Mouse (Mus musculus): ENCODE data around the gene Zfp445. TPM values are rescaled to one million over a fixed set of nuclear protein-coding genes. Genes with fewer than 3 reads are reported as not detected.

Gene Zfp445
- polyA plus RNA-seq (2016; fragmentation: Nextera tagmentation; extraction: Ambion mirVana): 124 and 134 TPM in 2 replicates

GRCm38 (mm10) chr9:122865697-122866166 lies at the start of gene Zfp445:
Gene Zfp445, minus strand, starts transcription at chr9:122866006.
- Histone ChIP-seq H3K4me3 (peak within 1 kb of the TSS; percentile 87), H3K27me3 (0 out of 2 replicates have a peak, but pooled peaks cover 4% of the 10 kb centered on the region), H3K4me1 (peaks cover 14% of the 10 kb centered on the region), H3K9me3 (peaks cover 11% of the 10 kb centered on the region; the same call in 1 of the 2 replicates), H3K4me2 (replicated peaks) (peak within 1 kb of the TSS; percentile 73), H3K36me3 (peaks cover 16% of the 10 kb centered on the region), H3K9ac (replicated peaks) (peak within 1 kb of the TSS; percentile 79), H3K27ac (replicated peaks) (peak within 1 kb of the TSS; percentile 69)
- 1% methylated on average over 34 of the region's 34 CpGs for WGBS
- peak; percentile 93 for ATAC-seq (ENCODE audit: low FRiP score, low read depth)

- peaks cover 13% of the 10 kb centered on the region for H3K4me1 ChIP-seq
- 15% methylated on average over 32 of the region's 32 CpGs for WGBS
- peak overlapping the region; percentile 62 for H3K4me2 ChIP-seq (replicated peaks)
- peak overlapping the region; percentile 85 for H3K9ac ChIP-seq (replicated peaks)
- H3K36me3 ChIP-seq: peaks cover 21% of the 10 kb centered on the region
- peak; percentile 99 for ATAC-seq (ENCODE audit: low FRiP score, low read depth)
- peak overlapping the region; percentile 77 for H3K27ac ChIP-seq (replicated peaks)
- no peaks in the 10 kb centered on the region for H3K27me3 ChIP-seq
- peak overlapping the region; percentile 63 for H3K4me3 ChIP-seq
- no peaks in the 10 kb centered on the region for H3K9me3 ChIP-seq
These were observed 37.1 kb upstream of the Zfp445 start for GRCm38 (mm10) chr9:122902717-122903535.

GRCm38 (mm10) chr9:122901047-122901446 lies 35.2 kb upstream of the Zfp445 start:
- 96% methylated on average over 2 of the region's 2 CpGs for WGBS
- Histone ChIP-seq H3K27me3 (no peaks in the 10 kb centered on the region), H3K36me3 (peaks cover 16% of the 10 kb centered on the region), H3K4me3 (no peak overlapping the region), H3K4me2 (replicated peaks) (no peak overlapping the region), H3K9me3 (peaks cover 1% of the 10 kb centered on the region; the same call in 1 of the 2 replicates), H3K9ac (replicated peaks) (no peak overlapping the region), H3K27ac (replicated peaks) (no peak overlapping the region), H3K4me1 (peaks cover 13% of the 10 kb centered on the region)
- no peak for ATAC-seq (ENCODE audit: low FRiP score, low read depth)

GRCm38 (mm10) chr9:122886372-122887179 lies 20.8 kb upstream of the Zfp445 start:
- Histone ChIP-seq H3K36me3 (peaks cover 19% of the 10 kb centered on the region), H3K9ac (replicated peaks) (peak overlapping the region; percentile 82), H3K27ac (replicated peaks) (no peak overlapping the region), H3K27me3 (no peaks in the 10 kb centered on the region), H3K4me3 (peak overlapping the region; percentile 84), H3K9me3 (0 out of 2 replicates have a peak, but pooled peaks cover 3% of the 10 kb centered on the region), H3K4me1 (peaks cover 9% of the 10 kb centered on the region), H3K4me2 (replicated peaks) (peak overlapping the region; percentile 91)
- peak; percentile 91 for ATAC-seq (ENCODE audit: low FRiP score, low read depth)
- WGBS: 7% methylated on average over 54 of the region's 54 CpGs

GRCm38 (mm10) chr9:122885385-122885784 lies 19.6 kb upstream of the Zfp445 start, which contains the start of gene Zkscan7:
Gene Zkscan7, plus strand, starts transcription at chr9:122885685.
- H3K9ac ChIP-seq (replicated peaks): no peak within 1 kb of the TSS
- no peak for ATAC-seq (ENCODE audit: low FRiP score, low read depth)
- H3K27ac ChIP-seq (replicated peaks): no peak within 1 kb of the TSS
- H3K4me1 ChIP-seq: peaks cover 9% of the 10 kb centered on the region
- H3K36me3 ChIP-seq: peaks cover 8% of the 10 kb centered on the region; the same call in 1 of the 2 replicates
- H3K4me2 ChIP-seq (replicated peaks): peak within 1 kb of the TSS; percentile 91
- H3K9me3 ChIP-seq: 0 out of 2 replicates have a peak, but pooled peaks cover 3% of the 10 kb centered on the region
- WGBS: 86% methylated on average over 3 of the region's 3 CpGs
- H3K27me3 ChIP-seq: no peaks in the 10 kb centered on the region
- H3K4me3 ChIP-seq: peak within 1 kb of the TSS; percentile 84

GRCm38 (mm10) chr9:122875145-122875544 lies 9.3 kb upstream of the Zfp445 start:
- no peak overlapping the region for H3K4me2 ChIP-seq (replicated peaks)
- WGBS: 94% methylated on average over 2 of the region's 2 CpGs
- peaks cover 7% of the 10 kb centered on the region; the same call in 1 of the 2 replicates for H3K9me3 ChIP-seq
- H3K36me3 ChIP-seq: no peaks in the 10 kb centered on the region
- no peak overlapping the region for H3K27ac ChIP-seq (replicated peaks)
- no peak overlapping the region for H3K9ac ChIP-seq (replicated peaks)
- 0 out of 2 replicates have a peak, but pooled peaks cover 4% of the 10 kb centered on the region for H3K27me3 ChIP-seq
- ATAC-seq (ENCODE audit: low FRiP score, low read depth): no peak
- no peak overlapping the region for H3K4me3 ChIP-seq
- H3K4me1 ChIP-seq: no peaks in the 10 kb centered on the region

- no peaks in the 10 kb centered on the region for H3K4me1 ChIP-seq
- no peaks in the 10 kb centered on the region for H3K36me3 ChIP-seq
- WGBS: 79% methylated on average over 1 of the region's 1 CpGs
- no peak overlapping the region for H3K4me3 ChIP-seq
- peaks cover 7% of the 10 kb centered on the region; the same call in 1 of the 2 replicates for H3K9me3 ChIP-seq
- no peak for ATAC-seq (ENCODE audit: low FRiP score, low read depth)
- H3K4me2 ChIP-seq (replicated peaks): no peak overlapping the region
- no peak overlapping the region for H3K27ac ChIP-seq (replicated peaks)
- 0 out of 2 replicates have a peak, but pooled peaks cover 4% of the 10 kb centered on the region for H3K27me3 ChIP-seq
- H3K9ac ChIP-seq (replicated peaks): no peak overlapping the region
These were observed 8.8 kb upstream of the Zfp445 start for GRCm38 (mm10) chr9:122874653-122875052.

- no peak overlapping the region for H3K4me2 ChIP-seq (replicated peaks)
- peaks cover 7% of the 10 kb centered on the region; the same call in 1 of the 2 replicates for H3K9me3 ChIP-seq
- H3K27me3 ChIP-seq: 0 out of 2 replicates have a peak, but pooled peaks cover 4% of the 10 kb centered on the region
- no peak for ATAC-seq (ENCODE audit: low FRiP score, low read depth)
- no peak overlapping the region for H3K27ac ChIP-seq (replicated peaks)
- no peak overlapping the region for H3K4me3 ChIP-seq
- no peaks in the 10 kb centered on the region for H3K4me1 ChIP-seq
- no peak overlapping the region for H3K9ac ChIP-seq (replicated peaks)
- WGBS: 87% methylated on average over 4 of the region's 4 CpGs
- no peaks in the 10 kb centered on the region for H3K36me3 ChIP-seq
These were observed 6.8 kb upstream of the Zfp445 start for GRCm38 (mm10) chr9:122872595-122872994.

- Histone ChIP-seq H3K9me3 (peaks cover 10% of the 10 kb centered on the region; the same call in 1 of the 2 replicates), H3K9ac (replicated peaks) (no peak overlapping the region; the same call in 1 of the 2 replicates), H3K27ac (replicated peaks) (no peak overlapping the region), H3K4me3 (peak overlapping the region; percentile 87), H3K27me3 (0 out of 2 replicates have a peak, but pooled peaks cover 4% of the 10 kb centered on the region), H3K4me1 (peaks cover 14% of the 10 kb centered on the region), H3K4me2 (replicated peaks) (peak overlapping the region; percentile 73), H3K36me3 (peaks cover 12% of the 10 kb centered on the region)
- ATAC-seq (ENCODE audit: low FRiP score, low read depth): peak; percentile 20
- WGBS: 90% methylated on average over 4 of the region's 4 CpGs
These were observed 386 bp upstream of the Zfp445 start for GRCm38 (mm10) chr9:122866192-122866591.

- H3K36me3 ChIP-seq: peaks cover 25% of the 10 kb centered on the region
- H3K27me3 ChIP-seq: no peaks in the 10 kb centered on the region
- peak overlapping the region; percentile 87 for H3K4me3 ChIP-seq
- peaks cover 14% of the 10 kb centered on the region for H3K4me1 ChIP-seq
- peaks cover 11% of the 10 kb centered on the region for H3K9me3 ChIP-seq
- H3K4me2 ChIP-seq (replicated peaks): peak overlapping the region; percentile 73
- peak overlapping the region; percentile 79 for H3K9ac ChIP-seq (replicated peaks)
- 79% methylated on average over 3 of the region's 3 CpGs for WGBS
- no peak overlapping the region for H3K27ac ChIP-seq (replicated peaks)
- no peak for ATAC-seq (ENCODE audit: low FRiP score, low read depth)
These were observed 958 bp downstream of the Zfp445 start for GRCm38 (mm10) chr9:122864848-122865247.

- Histone ChIP-seq H3K27ac (replicated peaks) (no peak overlapping the region), H3K27me3 (no peaks in the 10 kb centered on the region), H3K4me1 (peaks cover 14% of the 10 kb centered on the region), H3K9me3 (peaks cover 21% of the 10 kb centered on the region), H3K4me3 (no peak overlapping the region), H3K4me2 (replicated peaks) (0 out of 2 replicates have a peak overlapping the region, but pooled peaks have one; percentile 7), H3K36me3 (peaks cover 36% of the 10 kb centered on the region), H3K9ac (replicated peaks) (0 out of 2 replicates have a peak overlapping the region, but pooled peaks have one; percentile 7)
- no peak for ATAC-seq (ENCODE audit: low FRiP score, low read depth)
- 83% methylated on average over 2 of the region's 2 CpGs for WGBS
These were observed 2.1 kb downstream of the Zfp445 start for GRCm38 (mm10) chr9:122863731-122864130.
